In the genomic region with DNA sequence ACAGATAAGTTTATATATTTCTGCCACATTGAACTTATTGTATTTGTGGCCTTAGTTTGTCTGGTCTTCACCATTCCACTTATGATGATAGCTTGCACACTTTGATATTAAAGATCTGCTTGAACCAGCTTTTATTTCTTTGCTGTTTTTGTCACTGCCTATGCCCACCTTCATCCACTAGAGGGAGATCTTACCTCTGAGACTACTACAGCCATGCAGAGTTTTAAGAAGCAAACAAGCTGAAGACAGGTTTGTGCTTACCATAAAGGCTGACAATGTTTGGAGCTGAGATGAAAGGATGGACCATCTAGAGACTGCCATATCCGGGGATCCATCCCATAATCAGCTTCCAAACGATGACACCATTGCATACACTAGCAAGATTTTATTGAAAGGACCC, we compare ENCODE assay signal across 8 mouse cellular contexts.
DNase-seq lines count a peak whose midpoint lies in the region; ATAC-seq and TF ChIP-seq lines count a peak whose summit lies in the region.
"Not testable (repeated sequence)": the region's sequence is repeated elsewhere in the genome, so short reads cannot be mapped to it uniquely, and the experiment has no call there.

No protein-coding gene starts in this region.

- not testable (repeated sequence) for H3K4me3 ChIP-seq in cortical plate, adult 2 months (ENCODE audit: insufficient read depth, low read length)

- TF ChIP-seq CTCF in cortical plate, adult 2 months (IDR thresholded peaks at IDR 0.05; ENCODE audit: extremely low read depth, insufficient read depth, low read length): peak; percentile 51; the same call in 1 of the 2 replicates

- DNase-seq in B cell, adult 2 months: peak; percentile 9 to 15
- DNase-seq in adrenal gland, postnatal 10 days: peak; percentile 21
- peak; percentile 36 to 64 for DNase-seq in frontal cortex, postnatal 36 days (ENCODE audit: low spot score in 2 of 2)
- DNase-seq in induced T-regulatory cell, adult 2 months (ENCODE audit: low read depth): peak; percentile 20
- peak; percentile 19 to 62 for DNase-seq in layer of hippocampus, postnatal 14 days (ENCODE audit: low spot score in 2 of 2)
- DNase-seq in right cerebral cortex, adult 2 months (ENCODE audit: low spot score in 2 of 2): peak; percentile 49 to 56

- ATAC-seq in megakaryocyte progenitor cell, adult 5-6 weeks (replicated peaks; ENCODE audit: poor library complexity): 0 out of 2 replicates have a peak, but pooled peaks have one; percentile 42

- not testable (repeated sequence) for TF ChIP-seq POLR2A in cortical plate, adult 2 months (IDR thresholded peaks at IDR 0.05; ENCODE audit: extremely low read depth, insufficient read depth, low read length)

- not testable (repeated sequence) for H3K4me1 ChIP-seq in cortical plate, adult 2 months (ENCODE audit: control insufficient read depth, insufficient read depth, low read length)

- not testable (repeated sequence) for H3K27ac ChIP-seq in cortical plate, adult 2 months (ENCODE audit: insufficient read depth, low read length)
